Mouse (Mus musculus) natural killer cell, adult 2 months (primary cell): ENCODE data around the gene Bnc2.

Experiments used
- DNase-seq, 2 experiments: peaks; one replicate each; pipeline ENCODE4 v3.0.0; 2022; ENCODE audit warnings: low spot score in 2 of 2

Gene Bnc2

DNA sequence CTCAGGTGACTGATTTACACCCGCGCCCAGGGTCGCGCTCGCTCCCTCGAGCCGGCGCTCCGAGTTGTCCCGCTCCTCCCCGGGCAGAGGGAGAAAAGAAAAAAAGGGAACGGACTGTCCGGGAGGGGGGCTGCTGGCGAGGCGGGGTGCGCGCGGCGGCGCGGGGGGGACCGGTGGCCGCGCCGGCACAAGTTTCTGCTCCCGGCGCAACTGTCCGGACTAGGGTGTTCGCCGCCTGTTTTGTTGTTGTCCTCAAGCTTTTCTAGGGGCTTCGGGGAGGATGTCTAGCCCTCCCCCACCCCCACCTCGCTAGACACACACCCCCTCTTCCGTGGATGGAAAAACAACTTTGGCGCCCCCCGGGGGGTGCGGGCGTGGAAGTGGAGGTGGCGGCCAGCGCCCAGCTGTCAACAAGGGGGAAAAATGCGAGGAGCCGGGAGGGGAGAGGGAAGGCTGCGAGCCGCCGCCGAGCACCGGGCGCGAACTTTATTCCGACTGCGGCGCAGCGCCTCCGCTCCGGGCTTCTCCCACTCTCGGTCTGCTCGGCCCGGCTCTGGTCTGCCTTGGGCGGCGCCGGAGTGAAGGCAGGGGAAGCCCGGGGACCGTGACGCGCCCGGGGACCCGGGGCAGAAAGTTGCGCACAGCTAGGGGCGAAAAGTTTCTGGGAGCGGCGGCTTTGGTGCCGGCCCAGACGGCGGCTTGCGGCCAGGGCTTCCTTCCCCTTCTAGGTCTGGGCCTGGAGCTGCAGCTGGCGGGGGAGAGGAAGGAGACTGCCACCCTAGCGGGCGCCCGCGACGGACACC, at the start of gene Bnc2:
Gene Bnc2, minus strand, starts transcription at position 105 of the 803 bp plus-strand sequence.
- peak in 1 of 2 experiments; percentile 2 for DNase-seq

DNA sequence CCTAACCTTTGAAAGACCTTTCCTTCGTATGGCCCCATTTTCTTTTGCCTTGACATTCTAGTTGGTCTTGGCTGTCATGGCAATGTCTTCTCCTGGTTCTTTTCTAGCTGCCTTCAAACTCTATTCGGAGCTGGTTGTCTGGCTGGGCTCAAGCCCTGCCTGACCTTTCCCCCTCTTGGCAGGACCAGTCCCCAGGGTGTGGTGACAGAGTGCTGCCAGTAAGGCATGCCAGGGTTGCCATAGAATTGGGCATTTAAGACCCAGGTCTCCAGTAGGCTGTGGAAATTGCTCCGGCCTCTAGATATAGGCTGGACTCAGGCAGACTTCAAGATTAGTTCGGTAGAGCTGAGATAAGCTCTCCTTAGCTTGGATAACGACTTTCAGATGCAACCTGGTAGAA, 32.9 kb upstream of the Bnc2 start:
- DNase-seq, result no peak

GRCm38 (mm10) chr4:84685521-84686366, 10.7 kb upstream of the Bnc2 start:
- DNase-seq, result peak; percentile 0

GRCm38 (mm10) chr4:84685009-84685408, 9.9 kb upstream of the Bnc2 start:
- DNase-seq, result no peak

- DNase-seq, result no peak
Observed at GRCm38 (mm10) chr4:84675974-84676315, 870 bp upstream of the Bnc2 start.

GRCm38 (mm10) chr4:84674318-84675170, 531 bp downstream of the Bnc2 start:
- DNase-seq, result no peak

DNA sequence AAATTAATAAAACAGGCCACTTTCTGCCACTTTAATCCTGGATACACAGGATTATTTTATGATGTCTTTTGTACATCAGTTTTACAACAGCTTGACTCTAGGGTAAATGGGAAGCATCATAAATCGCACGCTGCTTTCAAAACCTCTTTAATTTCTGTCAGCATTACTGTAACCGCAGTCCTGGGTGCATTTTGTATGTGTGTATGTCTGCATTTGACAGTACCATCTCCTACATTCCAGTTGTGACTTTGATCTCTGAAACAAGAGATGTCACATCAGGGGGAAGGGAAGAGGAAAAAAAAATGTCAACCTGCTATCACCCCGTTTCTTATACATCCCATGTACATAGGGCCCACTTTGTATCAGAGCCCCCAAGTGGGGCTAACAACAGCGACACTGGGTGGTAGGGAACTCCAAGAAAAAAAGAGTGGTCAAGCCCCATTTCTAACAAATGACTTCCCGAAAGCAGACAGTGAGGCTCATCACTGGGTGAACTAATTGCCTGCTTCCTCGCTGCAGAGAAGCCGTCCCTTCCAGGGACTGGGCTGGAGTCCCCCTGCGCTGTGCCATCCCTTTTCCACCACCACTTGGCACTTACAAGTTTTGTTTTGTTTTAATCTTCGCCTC, 1.3 kb downstream of the Bnc2 start:
- no peak for DNase-seq

- no peak for DNase-seq
Observed at GRCm38 (mm10) chr4:84672181-84672791, 2.8 kb downstream of the Bnc2 start.

GRCm38 (mm10) chr4:84670996-84671395, 4.1 kb downstream of the Bnc2 start:
- no peak for DNase-seq

- DNase-seq, result no peak
Observed at GRCm38 (mm10) chr4:84669650-84670049, 5.4 kb downstream of the Bnc2 start.

DNA sequence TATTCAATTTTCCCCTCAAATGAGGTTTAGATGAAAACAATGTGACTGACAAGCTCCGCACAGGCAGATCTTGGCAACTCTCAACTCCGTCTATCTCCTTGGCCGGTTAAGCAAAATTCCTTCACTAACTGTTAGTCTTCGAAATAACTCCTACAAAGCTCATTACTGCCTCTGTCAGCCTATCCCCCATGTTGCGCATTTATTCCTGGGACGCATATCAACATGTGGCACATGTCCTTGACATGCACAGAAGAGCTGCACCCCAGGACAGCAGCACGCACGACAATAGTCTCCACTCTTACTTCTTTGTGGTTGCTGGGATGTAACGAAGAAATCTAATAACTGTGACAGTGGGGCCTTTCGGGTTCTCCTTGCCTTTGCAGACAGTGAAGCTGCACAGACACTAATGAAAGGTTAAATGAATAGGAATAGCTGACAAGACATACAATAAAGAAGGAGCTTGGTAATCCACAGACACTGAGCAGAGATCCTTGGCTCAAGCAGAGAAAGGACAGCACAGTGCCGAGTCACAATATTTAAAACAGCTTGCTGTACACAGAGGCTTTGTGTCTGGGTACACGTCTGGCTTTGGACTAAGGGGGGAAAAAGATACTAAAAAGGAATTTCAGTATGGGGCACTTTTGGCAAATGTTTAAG, 6.0 kb downstream of the Bnc2 start:
- no peak for DNase-seq

GRCm38 (mm10) chr4:84668226-84668625, 6.8 kb downstream of the Bnc2 start:
- DNase-seq, result no peak

- DNase-seq, result no peak
Observed at GRCm38 (mm10) chr4:84662228-84663065, 12.6 kb downstream of the Bnc2 start.

DNA sequence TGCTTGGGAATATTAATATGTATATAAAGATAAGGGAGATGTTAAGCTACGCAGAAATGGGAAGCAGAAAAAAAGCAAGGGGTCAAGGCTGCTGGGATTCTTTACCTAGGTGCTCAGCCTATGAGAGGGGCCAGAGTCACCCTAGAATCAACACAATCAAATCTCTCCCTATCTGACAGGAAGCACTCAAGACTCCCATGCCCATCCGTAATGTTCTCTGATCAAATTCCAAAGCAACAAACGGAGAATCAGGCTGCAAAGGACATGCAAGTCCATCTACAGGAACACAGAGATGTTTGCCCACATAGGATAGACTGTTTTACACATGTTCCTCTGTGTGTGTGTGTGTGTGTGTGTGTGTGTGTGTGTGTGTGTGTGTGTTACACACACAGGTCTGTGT, 13.7 kb downstream of the Bnc2 start:
- DNase-seq, result no peak

- no peak for DNase-seq
Observed at GRCm38 (mm10) chr4:84651786-84652185, 23.3 kb downstream of the Bnc2 start.

DNA sequence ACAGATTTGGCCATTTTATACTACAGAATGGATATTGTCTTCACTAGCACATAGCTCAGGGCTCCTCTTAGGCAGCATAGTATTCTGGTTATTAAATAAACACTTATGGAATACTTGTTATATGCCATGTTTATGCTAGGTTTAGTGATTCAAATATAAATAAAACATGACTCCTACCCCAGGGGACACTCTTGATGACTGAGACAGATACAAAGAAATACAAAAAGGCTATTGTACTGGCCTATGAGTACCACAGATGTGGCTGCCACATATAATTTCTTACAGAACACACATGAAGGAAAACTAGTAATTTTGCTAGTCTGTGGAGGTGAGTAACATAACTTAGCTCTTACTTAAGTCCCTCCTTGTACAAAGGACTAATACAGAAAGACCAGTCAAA, 28.5 kb downstream of the Bnc2 start:
- no peak for DNase-seq

- DNase-seq, result no peak
Observed at GRCm38 (mm10) chr4:84639166-84639565, 35.9 kb downstream of the Bnc2 start.

GRCm38 (mm10) chr4:84637641-84638040, 37.4 kb downstream of the Bnc2 start:
- DNase-seq, result no peak

DNA sequence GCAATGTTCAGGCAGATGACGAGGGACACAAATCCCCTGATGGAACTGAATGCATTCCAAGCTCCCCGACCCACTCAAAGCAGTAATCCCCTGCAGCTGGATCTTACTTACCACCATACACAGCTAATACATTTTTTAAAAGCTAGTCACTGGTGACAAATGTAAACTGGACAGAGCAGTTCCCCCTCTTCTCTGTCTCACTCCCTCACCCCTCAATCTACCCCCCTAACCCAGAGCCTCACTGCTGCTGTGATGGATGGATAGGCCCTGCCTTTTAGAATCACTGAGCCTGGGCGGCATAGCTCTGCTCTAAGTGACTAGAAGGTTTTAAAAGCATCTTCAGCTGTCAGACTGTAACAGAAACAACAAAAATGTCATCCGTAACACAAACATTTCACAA, 40.3 kb downstream of the Bnc2 start:
- DNase-seq, result no peak

GRCm38 (mm10) chr4:84633991-84634390, 41.1 kb downstream of the Bnc2 start:
- DNase-seq, result no peak
